Mouse (Mus musculus) mesoderm, embryonic 11.5 days (tissue): ENCODE data around the gene Lamp1.

ENCODE experiments used
- DNase-seq: peaks from one replicate; pipeline ENCODE4 v3.0.0-alpha.2; 2012; ENCODE audit warnings: low read depth, low spot score

Lamp1 gene

DNA sequence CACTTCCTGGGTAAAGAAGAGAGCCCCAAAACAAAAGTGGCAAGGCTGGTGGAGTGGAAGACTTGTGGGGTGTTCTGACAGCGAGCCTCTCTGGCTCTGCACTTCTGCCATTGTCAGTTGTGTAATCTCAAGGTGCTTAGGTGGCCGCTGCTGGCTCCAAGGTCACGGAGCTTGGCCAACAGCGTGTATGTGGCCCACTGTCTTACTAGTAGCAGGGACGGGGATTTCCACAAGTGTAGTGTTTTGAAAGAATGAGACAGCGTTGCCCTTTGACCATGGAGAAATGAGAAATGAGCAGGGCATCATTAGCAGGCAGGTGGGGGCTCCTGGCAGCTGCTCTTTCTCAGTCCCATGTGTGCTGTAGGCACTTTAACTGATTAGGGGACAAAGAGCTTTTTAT lies 3.1 kb downstream of the Lamp1 start:
- no peak for DNase-seq

DNA sequence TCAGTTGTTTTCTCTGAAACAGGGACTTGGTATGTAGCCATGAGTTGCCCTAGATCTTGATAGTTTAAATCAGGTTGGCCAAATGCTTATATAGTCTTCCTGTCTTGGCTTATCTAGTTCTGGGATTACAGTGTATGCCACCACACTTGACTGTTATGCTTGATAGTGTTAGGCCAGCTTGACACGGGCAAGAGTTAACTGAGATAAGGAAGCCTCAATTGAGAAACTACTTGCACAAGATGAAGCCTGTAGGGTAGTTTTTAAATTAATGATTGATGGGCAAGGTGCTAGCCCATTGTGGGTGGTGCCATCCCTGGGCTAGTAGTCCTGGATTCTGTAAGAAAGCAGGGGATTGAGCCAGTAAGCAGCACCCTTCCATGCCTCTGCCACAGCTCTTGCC lies 4.6 kb downstream of the Lamp1 start:
- no peak for DNase-seq

DNA sequence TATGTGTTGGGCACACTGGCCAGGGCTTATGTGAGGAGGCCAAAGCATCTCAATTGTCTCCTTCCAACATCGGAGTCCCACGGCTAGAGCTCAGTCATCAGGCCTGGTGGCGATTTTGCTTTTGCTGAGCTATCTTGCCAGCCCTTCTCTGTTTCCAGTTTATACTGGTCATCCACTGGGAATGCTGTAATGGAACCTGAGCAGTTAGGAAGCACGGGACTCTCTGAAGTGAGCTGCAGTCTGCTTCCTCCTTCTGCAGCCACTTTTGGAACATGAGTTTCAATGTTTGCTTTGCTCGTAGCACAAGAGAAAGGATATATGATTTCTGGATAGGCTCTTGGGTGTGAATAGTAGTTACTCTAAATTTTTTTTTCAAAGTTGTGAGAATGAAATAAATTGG lies 5.4 kb downstream of the Lamp1 start:
- no peak for DNase-seq

DNA sequence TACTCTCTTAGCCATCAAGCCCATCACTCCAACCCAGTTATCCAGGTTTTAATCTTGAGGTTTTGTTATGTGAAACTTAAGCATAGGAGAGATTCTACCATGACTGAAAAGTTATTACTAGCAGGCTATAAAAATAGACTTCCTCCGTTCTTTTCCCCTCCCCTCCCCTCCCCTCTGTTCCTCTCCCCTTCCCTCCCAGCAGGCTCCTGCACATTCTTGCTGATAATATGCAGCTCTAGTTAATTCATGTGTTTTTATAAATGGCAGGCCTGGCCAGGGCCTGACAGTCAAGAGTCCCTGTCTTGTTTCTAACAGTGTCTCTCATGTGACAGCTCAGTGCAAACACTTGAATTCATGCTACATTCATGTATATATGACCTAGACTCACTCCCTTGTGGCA lies 11.5 kb downstream of the Lamp1 start:
- no peak for DNase-seq

DNA sequence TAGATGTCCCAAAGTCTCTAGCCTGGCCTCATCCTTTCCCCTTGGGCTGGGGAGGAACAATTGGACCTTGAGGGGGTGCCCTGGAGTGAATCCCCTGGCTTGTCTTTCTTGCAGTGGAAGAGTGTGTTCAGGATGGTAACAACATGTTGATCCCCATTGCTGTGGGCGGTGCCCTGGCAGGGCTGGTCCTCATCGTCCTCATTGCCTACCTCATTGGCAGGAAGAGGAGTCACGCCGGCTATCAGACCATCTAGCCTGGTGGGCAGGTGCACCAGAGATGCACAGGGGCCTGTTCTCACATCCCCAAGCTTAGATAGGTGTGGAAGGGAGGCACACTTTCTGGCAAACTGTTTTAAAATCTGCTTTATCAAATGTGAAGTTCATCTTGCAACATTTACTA lies 15.3 kb downstream of the Lamp1 start:
- no peak for DNase-seq

DNA sequence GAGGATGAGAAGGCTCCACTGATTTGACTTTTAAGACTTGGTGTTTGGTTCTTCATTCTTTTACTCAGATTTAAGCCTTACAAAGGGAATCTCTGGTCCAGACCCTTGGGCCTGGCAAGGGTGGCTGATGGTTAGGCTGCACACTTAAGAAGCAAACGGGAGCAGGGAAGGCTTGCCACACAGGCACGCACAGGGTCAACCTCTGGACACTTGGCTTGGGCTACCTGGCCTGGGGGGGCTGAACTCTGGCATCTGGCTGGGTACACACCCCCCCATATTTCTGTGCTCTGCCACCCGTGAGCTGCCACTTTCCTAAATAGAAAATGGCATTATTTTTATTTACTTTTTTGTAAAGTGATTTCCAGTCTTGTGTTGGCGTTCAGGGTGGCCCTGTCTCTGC lies 15.8 kb downstream of the Lamp1 start:
- DNase-seq = no peak

DNA sequence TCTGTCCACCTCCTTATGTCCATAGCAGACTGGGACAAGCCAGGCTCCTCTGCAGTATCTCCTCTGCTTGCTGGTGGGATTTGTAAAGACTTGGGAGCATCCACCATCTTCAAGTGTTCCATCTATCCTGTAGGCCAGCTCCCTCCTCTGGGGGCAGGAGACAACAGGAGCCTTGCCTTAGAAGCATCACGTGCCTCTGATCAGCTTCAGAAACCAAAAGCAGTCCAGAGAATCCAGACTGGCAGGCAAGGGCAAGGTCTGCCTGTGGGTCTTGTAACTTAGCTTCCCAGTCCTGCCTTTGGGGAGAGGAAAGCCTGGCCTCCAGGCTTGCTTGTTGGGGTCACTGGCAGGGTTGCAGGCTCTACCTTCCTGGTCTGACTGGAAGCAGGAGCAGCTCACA lies 16.7 kb downstream of the Lamp1 start:
- no peak for DNase-seq

DNA sequence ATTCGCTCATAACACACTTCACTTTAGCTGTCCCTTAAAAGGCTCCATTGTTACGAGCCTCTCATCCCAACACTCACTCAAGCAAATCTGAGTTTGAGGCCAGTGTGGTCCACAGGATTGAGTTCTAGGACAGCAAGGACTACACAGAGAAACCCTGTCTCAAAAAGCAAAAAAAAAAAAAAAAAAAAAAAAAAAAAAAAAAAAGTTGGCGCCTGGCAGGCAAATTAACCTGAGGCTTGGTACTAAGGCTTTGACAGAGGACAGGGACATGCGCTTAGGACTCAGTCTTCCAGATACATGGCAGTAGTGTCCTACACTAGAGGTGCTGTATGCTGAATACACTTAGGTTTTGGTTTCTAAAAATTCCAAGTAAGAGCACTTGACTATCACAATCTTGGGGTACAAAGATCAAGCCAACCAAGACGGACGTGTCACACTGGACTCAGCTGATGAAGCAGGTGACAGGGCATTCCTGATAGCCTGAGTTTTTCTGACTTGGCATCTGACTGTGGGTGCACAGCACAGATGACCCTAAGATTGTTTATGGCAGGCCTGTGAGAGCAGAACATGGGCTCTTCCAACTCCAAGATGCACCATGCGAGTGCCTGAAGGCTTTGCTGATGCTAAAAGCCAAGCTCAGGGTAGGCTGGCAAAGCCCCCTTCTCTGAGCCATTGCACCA lies 18.4 kb downstream of the Lamp1 start:
- DNase-seq = no peak

DNA sequence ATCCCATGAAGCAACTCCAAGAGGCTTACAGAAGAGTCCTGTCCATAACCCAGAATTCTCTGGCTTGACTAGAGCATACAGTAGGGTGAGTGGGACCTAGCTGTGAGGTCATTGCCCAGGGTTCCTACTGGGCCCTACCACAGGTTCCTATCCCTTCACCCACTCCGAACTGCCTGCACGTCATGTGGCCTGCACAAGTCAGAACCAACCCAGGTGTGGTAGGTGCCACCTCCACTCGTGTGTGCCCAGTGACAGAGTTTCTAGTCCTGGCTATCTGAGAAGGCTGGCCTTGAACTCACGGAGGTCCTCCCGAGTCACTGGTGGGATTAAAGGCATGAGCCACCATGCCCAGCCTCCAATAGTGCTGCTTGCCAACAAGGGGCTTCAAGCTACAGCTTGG lies 19.2 kb downstream of the Lamp1 start:
- DNase-seq = no peak

DNA sequence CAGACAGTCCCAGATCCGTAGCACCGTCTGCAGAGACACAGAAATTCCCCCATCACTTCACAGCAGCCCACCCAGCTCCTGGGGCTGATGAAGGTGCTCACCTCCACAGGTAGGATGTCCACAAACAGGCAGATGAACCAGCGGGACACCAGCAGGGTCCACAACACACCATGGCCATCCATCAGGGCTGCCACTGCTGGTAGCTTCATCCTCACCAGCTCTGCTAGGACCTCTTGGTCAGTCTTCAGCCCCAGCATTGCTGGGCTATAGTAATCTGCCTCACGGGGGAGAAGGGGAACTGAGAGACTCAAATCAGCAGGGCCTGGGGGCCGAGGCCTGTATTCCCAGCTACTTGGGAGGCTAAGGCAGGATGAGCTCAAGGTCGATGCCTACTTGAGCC lies 20.5 kb downstream of the Lamp1 start:
- no peak for DNase-seq

DNA sequence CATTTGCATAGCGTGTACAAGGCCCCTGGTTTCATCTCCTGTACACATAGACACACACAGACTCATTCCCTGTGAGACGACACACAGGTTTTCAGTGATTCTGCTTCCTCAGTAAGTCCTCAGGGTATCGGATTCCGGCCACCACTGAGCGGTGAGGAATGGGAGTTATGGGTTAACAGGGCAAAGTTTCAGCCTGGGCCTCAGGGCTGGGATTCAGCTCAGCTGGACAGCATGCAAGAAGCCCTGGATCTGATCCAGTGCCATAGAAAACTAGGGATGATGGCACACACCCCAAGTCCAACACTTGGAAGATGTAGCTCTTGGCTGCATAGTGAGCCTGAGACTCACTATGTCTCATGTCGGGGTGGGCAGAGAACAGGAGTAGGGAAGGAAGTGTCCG lies 21.0 kb downstream of the Lamp1 start:
- no peak for DNase-seq

DNA sequence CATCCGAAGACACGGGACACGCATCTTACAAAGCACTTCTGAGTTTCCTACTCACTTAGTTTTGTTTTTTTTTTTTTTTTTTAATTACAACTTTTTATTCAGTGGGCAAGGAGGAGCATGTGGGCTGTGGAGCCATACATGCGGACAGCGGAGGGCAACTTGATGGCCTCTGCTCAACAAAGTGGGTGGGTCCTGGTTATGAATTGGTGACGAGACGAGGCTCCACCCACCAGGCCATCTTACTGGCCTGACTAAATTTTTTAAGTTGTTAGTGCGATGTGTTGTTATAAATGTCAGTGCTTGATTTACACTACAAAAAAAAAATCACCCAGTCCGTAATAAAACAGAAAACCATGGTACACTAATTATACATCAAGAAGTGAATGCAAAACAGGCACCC lies 21.4 kb downstream of the Lamp1 start:
- no peak for DNase-seq

DNA sequence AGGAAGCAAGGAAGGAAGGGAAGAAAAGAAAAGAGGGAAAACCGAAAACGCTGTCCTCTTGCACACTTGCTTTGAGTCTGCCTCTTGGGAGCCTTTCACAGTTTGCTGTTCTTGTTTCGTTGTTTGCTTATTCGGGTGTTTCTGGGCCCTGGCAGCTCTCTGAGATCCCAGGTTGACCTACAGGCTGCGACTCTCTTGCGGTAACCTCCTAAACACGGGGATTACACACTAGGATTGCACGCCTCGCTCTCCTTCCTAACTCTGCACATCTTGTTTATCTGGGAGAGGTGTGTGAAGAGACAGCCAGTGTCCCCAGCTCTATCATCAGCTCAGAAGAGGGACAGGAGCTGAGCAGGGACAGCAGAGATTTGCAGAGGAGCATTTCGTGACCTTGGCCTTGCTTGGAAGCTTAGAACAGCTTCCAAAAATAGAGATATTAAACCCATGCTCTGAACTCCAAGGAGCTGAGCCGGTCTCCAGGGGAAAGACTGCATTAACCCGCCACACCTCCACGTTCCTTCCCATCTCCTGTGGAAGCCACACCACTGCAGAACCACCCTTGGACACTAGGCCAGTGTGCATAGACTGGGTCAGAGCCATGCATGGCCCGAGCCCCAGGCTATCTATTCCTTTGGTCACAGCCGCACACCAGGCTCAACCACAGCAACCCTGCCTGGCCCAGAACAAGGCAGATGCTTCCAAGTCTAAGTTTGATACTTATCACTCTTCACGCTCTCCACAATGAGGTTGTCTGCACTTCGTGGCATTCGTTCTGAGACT lies 22.1 kb downstream of the Lamp1 start:
- DNase-seq = no peak

DNA sequence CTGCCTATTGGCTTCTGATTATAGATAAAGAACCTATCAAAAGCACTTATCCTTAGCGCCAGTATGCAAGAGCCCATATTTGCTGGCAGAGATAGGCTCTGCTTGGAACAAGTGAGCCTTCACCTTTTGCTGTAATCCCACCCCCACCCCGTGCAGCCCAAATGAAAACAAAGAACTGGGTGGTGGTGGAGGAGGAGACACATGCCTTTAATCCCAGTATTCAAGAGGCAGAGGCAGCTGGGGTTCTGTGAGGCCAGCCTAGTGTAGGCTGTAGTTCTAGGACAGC lies 22.7 kb downstream of the Lamp1 start:
- DNase-seq = no peak

DNA sequence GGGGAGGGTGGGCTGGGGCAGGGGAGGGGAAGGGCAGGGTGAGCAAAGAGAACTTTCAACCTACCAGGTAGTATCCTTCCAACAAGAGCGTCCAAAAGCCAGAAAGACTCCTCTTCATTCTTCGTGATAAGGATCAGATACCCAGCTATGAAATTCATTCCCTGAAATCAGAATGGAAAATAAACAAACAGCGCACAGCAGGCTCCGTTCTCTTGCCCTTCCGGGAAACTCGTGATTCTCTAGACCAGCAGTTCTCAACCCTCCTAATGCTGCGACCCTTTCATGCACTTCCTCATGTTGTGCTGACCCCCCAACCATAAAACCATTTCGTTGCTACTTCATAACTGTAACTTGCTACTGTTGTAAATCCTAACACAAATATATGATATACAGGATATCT lies 27.9 kb downstream of the Lamp1 start:
- no peak for DNase-seq

DNA sequence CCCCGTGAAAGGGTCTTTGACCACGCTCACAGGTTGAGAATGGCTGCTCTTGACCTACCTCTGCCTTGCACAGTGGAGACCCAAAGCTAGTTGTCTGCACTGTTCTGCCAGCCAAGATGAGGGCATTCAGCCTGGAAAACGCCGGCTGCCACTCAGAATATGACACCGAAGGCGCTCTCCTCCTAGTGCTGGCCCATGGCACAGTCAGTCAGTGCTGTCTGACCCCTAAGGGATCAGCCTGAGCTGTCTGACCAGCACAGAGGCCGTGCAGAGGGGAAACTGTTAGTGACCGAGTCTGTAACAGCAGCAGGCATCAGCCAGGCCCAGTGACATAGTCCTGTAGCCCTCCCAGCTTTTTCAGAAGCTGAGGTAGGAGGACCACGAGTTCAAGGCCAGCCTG lies 28.3 kb downstream of the Lamp1 start:
- DNase-seq = no peak

DNA sequence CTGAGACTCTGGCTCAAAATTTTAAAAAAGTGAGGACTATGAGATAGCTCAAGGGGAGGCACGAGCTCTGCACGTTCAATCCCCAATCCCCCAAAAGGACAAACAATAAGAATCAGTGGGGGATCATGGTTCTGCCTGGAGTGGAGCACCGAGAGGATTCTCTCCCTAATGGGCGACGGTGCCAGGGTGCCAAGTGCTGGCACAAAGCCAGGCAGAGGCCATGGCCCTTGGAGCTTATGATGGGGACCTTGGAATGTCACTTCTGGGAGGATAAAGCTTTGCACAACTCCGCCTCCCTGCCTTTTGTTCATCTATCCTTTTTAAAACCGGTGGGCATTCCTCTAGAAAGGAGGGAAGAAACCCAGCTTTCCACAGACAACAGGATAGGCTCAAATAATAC lies 28.7 kb downstream of the Lamp1 start:
- DNase-seq = no peak

DNA sequence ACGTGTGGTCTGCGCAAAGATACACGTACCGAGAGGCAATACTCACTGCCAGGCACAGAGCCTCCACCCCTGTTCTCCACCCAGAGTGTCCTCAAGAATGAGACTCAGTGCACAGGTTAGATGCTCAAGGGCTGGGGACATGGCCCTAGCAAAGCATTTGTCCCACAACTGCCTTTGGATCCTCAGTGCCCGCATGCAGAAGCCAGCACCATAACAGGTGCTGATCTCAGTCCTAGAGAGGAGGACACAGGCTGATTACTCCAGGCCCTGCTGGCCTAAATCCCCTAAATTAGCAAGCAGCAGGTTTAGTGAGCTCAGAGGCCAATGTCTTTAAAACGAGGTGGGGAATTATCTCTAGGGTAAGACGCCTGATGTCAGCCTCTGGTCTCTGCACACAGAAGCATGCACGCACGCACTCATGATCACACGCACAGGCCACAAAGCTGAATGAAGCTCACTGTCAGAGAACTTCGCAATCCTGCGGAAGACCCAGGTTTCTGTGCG lies 29.1 kb downstream of the Lamp1 start:
- no peak for DNase-seq

DNA sequence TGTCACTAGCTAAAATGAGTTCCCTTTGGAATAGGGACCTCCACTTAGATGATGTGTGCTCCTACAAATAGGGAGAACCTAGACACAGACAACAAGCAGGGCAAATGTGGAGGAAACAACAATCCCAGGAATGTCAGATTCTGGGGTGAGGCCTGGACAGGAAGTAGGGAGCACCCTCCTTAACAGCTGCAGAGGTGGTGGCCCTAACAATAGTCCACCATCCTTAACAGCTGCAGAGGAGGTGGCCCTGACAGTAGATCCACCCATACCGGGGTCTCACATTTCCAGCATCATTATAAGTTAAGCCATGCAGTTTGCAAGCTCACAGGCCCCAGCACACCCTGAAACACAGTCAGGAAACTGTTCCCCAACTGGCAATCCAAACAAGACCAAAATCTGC lies 29.9 kb downstream of the Lamp1 start:
- DNase-seq = no peak

DNA sequence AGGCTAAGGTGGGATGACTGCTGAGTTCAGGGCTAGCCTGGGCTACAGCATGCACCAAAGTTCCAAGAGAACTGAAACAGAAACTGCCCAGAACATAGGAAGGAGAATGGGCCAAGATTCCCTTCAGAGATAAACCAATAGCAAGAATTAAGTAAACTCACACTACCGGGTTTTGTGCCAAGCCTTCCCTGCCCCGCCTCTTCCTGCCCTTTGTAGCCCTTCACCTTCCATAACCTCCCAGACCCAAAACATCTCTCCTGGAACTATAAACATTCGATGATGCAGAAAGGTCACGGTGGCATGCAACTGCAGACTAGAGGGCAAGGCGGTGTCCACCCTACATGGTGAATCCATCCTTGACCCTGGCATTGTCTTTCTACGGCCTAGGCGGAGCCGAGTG lies 31.3 kb downstream of the Lamp1 start:
- no peak for DNase-seq

DNA sequence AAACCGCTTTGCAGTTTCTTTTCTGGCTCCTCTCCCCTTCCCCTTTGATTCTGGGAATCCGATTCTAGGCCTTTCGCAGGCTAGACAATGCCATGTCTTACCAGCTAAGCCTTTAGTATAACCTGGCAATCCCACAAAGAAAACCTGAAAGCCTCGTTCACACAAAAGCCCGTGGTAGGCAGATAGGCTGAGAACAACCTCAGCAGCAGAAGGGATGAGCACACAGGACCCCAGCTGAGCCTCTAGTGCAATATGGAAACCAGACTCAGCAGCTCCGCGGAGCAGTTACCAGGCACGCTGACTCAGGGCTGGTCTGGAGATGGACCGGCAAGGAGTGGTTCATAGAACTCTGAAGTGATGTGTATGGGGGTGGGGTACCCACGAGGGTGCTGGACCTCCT lies 35.9 kb downstream of the Lamp1 start:
- no peak for DNase-seq

DNA sequence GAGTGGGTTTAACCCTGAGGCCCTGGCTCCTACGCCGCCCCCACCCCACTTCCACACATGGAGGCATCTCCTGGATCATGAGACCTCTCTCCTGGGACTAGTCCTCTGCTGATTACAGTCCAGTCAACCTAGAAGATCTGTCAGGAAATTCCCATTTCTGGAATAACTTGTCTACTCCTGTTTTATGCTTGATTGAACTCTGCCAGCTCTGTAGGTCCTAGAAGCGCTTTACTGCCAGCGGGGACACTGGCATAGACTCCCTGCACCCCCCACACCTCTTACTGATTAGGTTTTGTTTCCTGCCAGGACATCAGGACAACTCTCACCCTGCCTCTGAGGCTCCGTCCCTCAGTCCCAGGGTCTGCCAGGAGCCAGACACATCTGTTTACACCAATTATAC lies 38.5 kb downstream of the Lamp1 start:
- no peak for DNase-seq

DNA sequence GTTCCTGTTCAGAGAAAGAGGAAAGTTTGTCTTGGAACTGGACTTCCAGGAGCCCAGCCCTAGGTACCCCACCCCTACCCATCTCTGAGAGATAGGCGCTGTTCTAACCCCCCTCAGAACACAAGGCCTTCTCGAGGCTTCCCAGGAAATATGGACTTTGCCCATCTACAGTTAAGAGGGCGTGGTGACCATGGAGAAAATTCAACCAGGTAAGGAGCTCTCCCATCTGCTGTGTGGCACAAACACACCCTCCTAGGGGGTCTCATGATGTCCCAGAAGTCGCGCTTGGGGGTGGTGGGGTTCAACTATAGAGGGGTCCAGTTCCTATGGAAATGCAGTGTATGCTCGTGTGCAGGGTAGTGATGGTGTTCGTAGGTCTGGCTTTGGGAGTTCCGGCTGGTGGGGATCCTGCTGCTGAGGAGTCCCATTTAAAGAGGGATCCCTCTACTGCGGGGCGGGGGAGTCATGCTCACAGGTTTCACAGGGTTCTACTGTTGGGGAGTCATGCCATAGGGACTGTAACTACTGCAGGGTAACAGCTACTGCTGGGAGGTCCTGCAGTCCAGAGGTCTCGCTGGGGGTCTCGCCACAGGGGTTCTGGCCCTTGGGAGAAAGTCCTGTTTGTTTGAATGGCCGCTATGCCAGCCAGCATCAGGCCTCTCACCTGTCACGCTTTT lies 40.6 kb downstream of the Lamp1 start:
- no peak for DNase-seq
